Mouse (Mus musculus) gastrocnemius, adult 2 months (tissue): ENCODE data around the gene Prss42. TPM values are rescaled to one million over a fixed set of nuclear protein-coding genes. Genes with fewer than 3 reads are reported as not detected.

Experiments
- DNase-seq: peaks from one replicate; pipeline ENCODE4 v3.0.0; 2022
- H3K27ac ChIP-seq: fragments of 200-600 bp; 2 replicates; pipeline ENCODE4 v1.8.1; 2022; ENCODE audit warnings: mild to moderate bottlenecking
- H3K4me3 ChIP-seq: fragments of 200-600 bp; 2 replicates; pipeline ENCODE4 v1.8.1; 2022; ENCODE audit warnings: mild to moderate bottlenecking, moderate library complexity
- CTCF ChIP-seq: fragments of 200-600 bp; IDR thresholded peaks from 2 replicates; pipeline ENCODE4 v1.8.1; 2022; ENCODE audit warnings: antibody characterized with exemption, mild to moderate bottlenecking, moderate library complexity
- intact Hi-C: fragments of 180-260 bp; cut with DNase I; formaldehyde crosslinking; loops from one replicate; pipeline ENCODE4 v1.15.1; 2025
- long read RNA-seq, 2 experiments: library from polyadenylated mRNA; stranded (forward); transcript quantifications; one replicate each; pipeline ENCODE4 v2.0.0; 2021
- total RNA-seq, 2 experiments: library from RNA; stranded (reverse); gene quantifications; 2 replicates each; pipeline ENCODE4 v1.2.3; 2021

The Prss42 gene
- not detected for total RNA-seq
- long read RNA-seq, experiment 1 = 0 reads
- long read RNA-seq, experiment 2 = 0 reads

GRCm38 (mm10) chr9:110797866-110798265, at the start of gene Prss42:
Gene Prss42 (plus strand): TSS chr9:110798166.
- DNase-seq = no peak
- intact Hi-C loops = no loop called here
- Histone ChIP-seq H3K4me3 (no peak within 1 kb of the TSS), H3K27ac (no peak within 1 kb of the TSS)
- no peak for TF ChIP-seq CTCF

- no peak for TF ChIP-seq CTCF
- intact Hi-C loops = no loop called here
- Histone ChIP-seq H3K27ac (no peak overlapping the region), H3K4me3 (no peak overlapping the region)
- DNase-seq = no peak
Measured at GRCm38 (mm10) chr9:110748451-110748850, 49.5 kb upstream of the Prss42 start.

GRCm38 (mm10) chr9:110750404-110751187, 47.4 kb upstream of the Prss42 start:
- Histone ChIP-seq H3K27ac (no peak overlapping the region; the same call in 1 of the 2 replicates), H3K4me3 (no peak overlapping the region)
- DNase-seq = no peak
- intact Hi-C loops = no loop called here
- no peak for TF ChIP-seq CTCF

GRCm38 (mm10) chr9:110751412-110751811, 46.6 kb upstream of the Prss42 start:
- H3K4me3 ChIP-seq = no peak overlapping the region
- no peak for TF ChIP-seq CTCF
- H3K27ac ChIP-seq = no peak overlapping the region
- DNase-seq = no peak
- intact Hi-C loops = no loop called here

- no peak overlapping the region for H3K27ac ChIP-seq
- no peak for DNase-seq
- no peak for TF ChIP-seq CTCF
- no peak overlapping the region for H3K4me3 ChIP-seq
- intact Hi-C loops = no loop called here
Measured at GRCm38 (mm10) chr9:110752917-110753435, 45.0 kb upstream of the Prss42 start.

- no peak for TF ChIP-seq CTCF
- intact Hi-C loops = no loop called here
- Histone ChIP-seq H3K4me3 (no peak overlapping the region), H3K27ac (no peak overlapping the region)
- no peak for DNase-seq
Measured at GRCm38 (mm10) chr9:110753773-110754172, 44.2 kb upstream of the Prss42 start.

- DNase-seq = no peak
- H3K27ac ChIP-seq = no peak overlapping the region
- no peak for TF ChIP-seq CTCF
- H3K4me3 ChIP-seq = no peak overlapping the region
- intact Hi-C loops = no loop called here
Measured at GRCm38 (mm10) chr9:110757816-110758215, 40.1 kb upstream of the Prss42 start.

- TF ChIP-seq CTCF = no peak
- DNase-seq = peak; percentile 90
- intact Hi-C loops = no loop called here
- H3K4me3 ChIP-seq = no peak overlapping the region
- peak overlapping the region; percentile 4; the same call in 1 of the 2 replicates for H3K27ac ChIP-seq
Measured at GRCm38 (mm10) chr9:110758605-110759004, 39.4 kb upstream of the Prss42 start.

GRCm38 (mm10) chr9:110759265-110759664, 38.7 kb upstream of the Prss42 start:
- intact Hi-C loops = no loop called here
- Histone ChIP-seq H3K27ac (no peak overlapping the region), H3K4me3 (no peak overlapping the region)
- peak; percentile 70 for TF ChIP-seq CTCF
- DNase-seq = peak; percentile 71

GRCm38 (mm10) chr9:110760886-110761285, 37.1 kb upstream of the Prss42 start:
- H3K4me3 ChIP-seq = no peak overlapping the region
- no peak for TF ChIP-seq CTCF
- intact Hi-C loops = no loop called here

GRCm38 (mm10) chr9:110762763-110763162, 35.2 kb upstream of the Prss42 start:
- TF ChIP-seq CTCF = no peak
- intact Hi-C loops = no loop called here
- Histone ChIP-seq H3K4me3 (peak overlapping the region; percentile 21), H3K27ac (no peak overlapping the region)
- DNase-seq = no peak

More at GRCm38 (mm10) chr9:110760886-110761285, 37.1 kb upstream of the Prss42 start:
- H3K27ac ChIP-seq = no peak overlapping the region
- no peak for DNase-seq

- intact Hi-C loops = no loop called here
- DNase-seq = no peak
- H3K27ac ChIP-seq = peak overlapping the region; percentile 62; the same call in 1 of the 2 replicates
- peak overlapping the region; percentile 48 for H3K4me3 ChIP-seq
- TF ChIP-seq CTCF = no peak
Measured at GRCm38 (mm10) chr9:110763405-110763804, 34.6 kb upstream of the Prss42 start.

- intact Hi-C loops = no loop called here
- no peak overlapping the region for H3K27ac ChIP-seq
Measured at GRCm38 (mm10) chr9:110772336-110772735, 25.6 kb upstream of the Prss42 start.

More at GRCm38 (mm10) chr9:110772336-110772735, 25.6 kb upstream of the Prss42 start:
- TF ChIP-seq CTCF = no peak
- H3K4me3 ChIP-seq = no peak overlapping the region
- no peak for DNase-seq
